Mouse (Mus musculus): ENCODE measurements around the gene Trim15. TPM values are rescaled to one million over a fixed set of nuclear protein-coding genes. Genes with fewer than 3 reads are reported as not detected.
"Not testable (repeated sequence)": the region's sequence is repeated elsewhere in the genome, so short reads cannot be mapped to it uniquely, and the experiment has no call there.

The Trim15 gene
- polyA plus RNA-seq, 1 experiment from 2014 or later, result 16.4 TPM

GRCm38 (mm10) chr17:36828488-36828887 lies 38.5 kb downstream of the Trim15 start:
- no peak overlapping the region for H3K9ac ChIP-seq (ENCODE audit: low read depth, low read length)
- no peaks in the 10 kb centered on the region for H3K4me1 ChIP-seq (replicated peaks; ENCODE audit: control insufficient read depth, insufficient read depth, low read length)
- WGBS, result 63% methylated on average over 2 of the region's 2 CpGs
- no peak overlapping the region for H3K27ac ChIP-seq (ENCODE audit: low read depth, low read length)
- no peak for TF ChIP-seq CTCF (IDR thresholded peaks at IDR 0.05; ENCODE audit: low read depth)
- H3K27me3 ChIP-seq (replicated peaks; ENCODE audit: control insufficient read depth, insufficient read depth, low read length), result no peaks in the 10 kb centered on the region
- no peak overlapping the region for H3K4me2 ChIP-seq (replicated peaks; ENCODE audit: low read depth)
- no peaks in the 10 kb centered on the region for H3K36me3 ChIP-seq (ENCODE audit: control insufficient read depth, insufficient read depth)
- no peak overlapping the region for H3K4me3 ChIP-seq (ENCODE audit: low read depth, low read length)
- H3K9me3 ChIP-seq (ENCODE audit: control insufficient read depth), result no peaks in the 10 kb centered on the region
- ATAC-seq, result no peak

- H3K9me3 ChIP-seq (ENCODE audit: control insufficient read depth); H3K36me3 ChIP-seq (ENCODE audit: control insufficient read depth, insufficient read depth); H3K4me1 ChIP-seq (replicated peaks; ENCODE audit: control insufficient read depth, insufficient read depth, low read length); H3K4me3 ChIP-seq (ENCODE audit: low read depth, low read length); H3K27me3 ChIP-seq (replicated peaks; ENCODE audit: control insufficient read depth, insufficient read depth, low read length); H3K27ac ChIP-seq (ENCODE audit: low read depth, low read length); H3K9ac ChIP-seq (ENCODE audit: low read depth, low read length): not testable (repeated sequence)
- TF ChIP-seq CTCF (IDR thresholded peaks at IDR 0.05; ENCODE audit: low read depth), result peak; percentile 90
- ATAC-seq, result peak; percentile 85
- WGBS, result 8% methylated on average over 5 of the region's 5 CpGs
- 0 out of 2 replicates have a peak overlapping the region, but pooled peaks have one; percentile 27 for H3K4me2 ChIP-seq (replicated peaks; ENCODE audit: low read depth)
These were observed 41.0 kb downstream of the Trim15 start for GRCm38 (mm10) chr17:36826002-36826401.

- peak; percentile 71 for ATAC-seq
- peak; percentile 60 for TF ChIP-seq CTCF (IDR thresholded peaks at IDR 0.05; ENCODE audit: low read depth)
- H3K4me1 ChIP-seq (replicated peaks; ENCODE audit: control insufficient read depth, insufficient read depth, low read length), result no peaks in the 10 kb centered on the region
- no peak overlapping the region for H3K9ac ChIP-seq (ENCODE audit: low read depth, low read length)
- no peak overlapping the region for H3K4me3 ChIP-seq (ENCODE audit: low read depth, low read length)
- H3K4me2 ChIP-seq (replicated peaks; ENCODE audit: low read depth), result no peak overlapping the region
- 21% methylated on average over 4 of the region's 4 CpGs for WGBS
- H3K36me3 ChIP-seq (ENCODE audit: control insufficient read depth, insufficient read depth), result no peaks in the 10 kb centered on the region
- no peak overlapping the region for H3K27ac ChIP-seq (ENCODE audit: low read depth, low read length)
- no peaks in the 10 kb centered on the region for H3K27me3 ChIP-seq (replicated peaks; ENCODE audit: control insufficient read depth, insufficient read depth, low read length)
- H3K9me3 ChIP-seq (ENCODE audit: control insufficient read depth), result no peaks in the 10 kb centered on the region
These were observed 41.5 kb downstream of the Trim15 start for GRCm38 (mm10) chr17:36825525-36825924.

GRCm38 (mm10) chr17:36824005-36824404 lies 43.0 kb downstream of the Trim15 start:
- H3K27ac ChIP-seq (ENCODE audit: low read depth, low read length), result no peak overlapping the region
- H3K4me1 ChIP-seq (replicated peaks; ENCODE audit: control insufficient read depth, insufficient read depth, low read length), result no peaks in the 10 kb centered on the region
- TF ChIP-seq CTCF (IDR thresholded peaks at IDR 0.05; ENCODE audit: low read depth), result peak; percentile 86
- no peak overlapping the region for H3K4me2 ChIP-seq (replicated peaks; ENCODE audit: low read depth)
- ATAC-seq, result no peak
- H3K27me3 ChIP-seq (replicated peaks; ENCODE audit: control insufficient read depth, insufficient read depth, low read length), result no peaks in the 10 kb centered on the region
- no peaks in the 10 kb centered on the region for H3K36me3 ChIP-seq (ENCODE audit: control insufficient read depth, insufficient read depth)
- H3K9me3 ChIP-seq (ENCODE audit: control insufficient read depth), result no peaks in the 10 kb centered on the region
- H3K4me3 ChIP-seq (ENCODE audit: low read depth, low read length), result no peak overlapping the region
- no peak overlapping the region for H3K9ac ChIP-seq (ENCODE audit: low read depth, low read length)

- H3K4me1 ChIP-seq (replicated peaks; ENCODE audit: control insufficient read depth, insufficient read depth, low read length), result no peaks in the 10 kb centered on the region
- no peaks in the 10 kb centered on the region for H3K36me3 ChIP-seq (ENCODE audit: control insufficient read depth, insufficient read depth)
- H3K9ac ChIP-seq (ENCODE audit: low read depth, low read length), result no peak within 1 kb of the TSS
- TF ChIP-seq CTCF (IDR thresholded peaks at IDR 0.05; ENCODE audit: low read depth), result no peak
- no peak within 1 kb of the TSS for H3K4me3 ChIP-seq (ENCODE audit: low read depth, low read length)
- H3K27ac ChIP-seq (ENCODE audit: low read depth, low read length), result no peak within 1 kb of the TSS
- no peaks in the 10 kb centered on the region for H3K9me3 ChIP-seq (ENCODE audit: control insufficient read depth)
- ATAC-seq, result no peak
- no peaks in the 10 kb centered on the region for H3K27me3 ChIP-seq (replicated peaks; ENCODE audit: control insufficient read depth, insufficient read depth, low read length)
- H3K4me2 ChIP-seq (replicated peaks; ENCODE audit: low read depth), result no peak within 1 kb of the TSS
These were observed 55.1 kb downstream of the Trim15 start, which contains the start of gene H2-M10.6 for GRCm38 (mm10) chr17:36811871-36812270. TSS of gene H2-M10.6 (plus strand) at chr17:36812171.

Other genes with a start within 250 kb of the Trim15 start
- 0.27 and 0.42 TPM in 2 replicates for gene H2-M9, start 224.5 kb downstream of the Trim15 start, polyA plus RNA-seq (2015; fragmentation: Nextera tagmentation; extraction: Ambion mirVana)
- gene H2-M1, start 195.0 kb downstream of the Trim15 start, polyA plus RNA-seq (2015; fragmentation: Nextera tagmentation; extraction: Ambion mirVana), result not detected in 2 replicates
- not detected in 2 replicates for gene H2-M10.5, start 94.3 kb downstream of the Trim15 start, polyA plus RNA-seq (2015; fragmentation: Nextera tagmentation; extraction: Ambion mirVana)
- gene H2-M10.6, start 55.0 kb downstream of the Trim15 start, polyA plus RNA-seq (2015; fragmentation: Nextera tagmentation; extraction: Ambion mirVana), result not detected in 2 replicates
- gene Trim26, start 30.1 kb downstream of the Trim15 start, polyA plus RNA-seq (2015; fragmentation: Nextera tagmentation; extraction: Ambion mirVana), result 27.4 and 32.2 TPM in 2 replicates
- gene Trim10, start 2.4 kb upstream of the Trim15 start, polyA plus RNA-seq (2015; fragmentation: Nextera tagmentation; extraction: Ambion mirVana), result 0.07 and 0.21 TPM in 2 replicates
- 6.8 TPM in 2 replicates for gene Trim40, start 22.9 kb upstream of the Trim15 start, polyA plus RNA-seq (2015; fragmentation: Nextera tagmentation; extraction: Ambion mirVana)
- 53.7 and 56.2 TPM in 2 replicates for gene Trim31, start 30.9 kb upstream of the Trim15 start, polyA plus RNA-seq (2015; fragmentation: Nextera tagmentation; extraction: Ambion mirVana)
- gene Rnf39, start 75.7 kb upstream of the Trim15 start, polyA plus RNA-seq (2015; fragmentation: Nextera tagmentation; extraction: Ambion mirVana), result 1.7 and 2.2 TPM in 2 replicates
- gene Ppp1r11, start 84.5 kb upstream of the Trim15 start, polyA plus RNA-seq (2015; fragmentation: Nextera tagmentation; extraction: Ambion mirVana), result 91.6 and 96.1 TPM in 2 replicates
- gene Znrd1, start 91.3 kb upstream of the Trim15 start, polyA plus RNA-seq (2015; fragmentation: Nextera tagmentation; extraction: Ambion mirVana), result 59.1 and 60.1 TPM in 2 replicates
- 5.6 and 6.4 TPM in 2 replicates for gene Znrd1as, start 91.4 kb upstream of the Trim15 start, polyA plus RNA-seq (2015; fragmentation: Nextera tagmentation; extraction: Ambion mirVana)
- gene 2410137M14Rik, start 114.0 kb upstream of the Trim15 start, polyA plus RNA-seq (2015; fragmentation: Nextera tagmentation; extraction: Ambion mirVana), result not detected in 2 replicates
- 0.05 TPM in 1 of 2 replicates, not detected in the other for gene H2-M5, start 122.3 kb upstream of the Trim15 start, polyA plus RNA-seq (2015; fragmentation: Nextera tagmentation; extraction: Ambion mirVana)
- gene Zfp57, start 134.0 kb upstream of the Trim15 start, polyA plus RNA-seq (2015; fragmentation: Nextera tagmentation; extraction: Ambion mirVana), result 8.6 and 9.0 TPM in 2 replicates
- not detected in 2 replicates for gene Mog, start 156.2 kb upstream of the Trim15 start, polyA plus RNA-seq (2015; fragmentation: Nextera tagmentation; extraction: Ambion mirVana)
- 4.1 and 4.4 TPM in 2 replicates for gene Gabbr1, start 178.8 kb upstream of the Trim15 start, polyA plus RNA-seq (2015; fragmentation: Nextera tagmentation; extraction: Ambion mirVana)
- not detected in 2 replicates for gene Olfr90, start 221.3 kb upstream of the Trim15 start, polyA plus RNA-seq (2015; fragmentation: Nextera tagmentation; extraction: Ambion mirVana)
- not detected in 2 replicates for gene Olfr91, start 231.1 kb upstream of the Trim15 start, polyA plus RNA-seq (2015; fragmentation: Nextera tagmentation; extraction: Ambion mirVana)

Measured in intestine, postnatal 0 days (tissue).